Mouse (Mus musculus): Measurements from ENCODE around the gene Etnppl. TPM values are rescaled to one million over a fixed set of nuclear protein-coding genes. Genes with fewer than 3 reads are reported as not detected.

Etnppl gene
- total RNA-seq (2021) = not detected
- long read RNA-seq, experiment 1 = 0 reads
- long read RNA-seq, experiment 2 = 0 reads

DNA sequence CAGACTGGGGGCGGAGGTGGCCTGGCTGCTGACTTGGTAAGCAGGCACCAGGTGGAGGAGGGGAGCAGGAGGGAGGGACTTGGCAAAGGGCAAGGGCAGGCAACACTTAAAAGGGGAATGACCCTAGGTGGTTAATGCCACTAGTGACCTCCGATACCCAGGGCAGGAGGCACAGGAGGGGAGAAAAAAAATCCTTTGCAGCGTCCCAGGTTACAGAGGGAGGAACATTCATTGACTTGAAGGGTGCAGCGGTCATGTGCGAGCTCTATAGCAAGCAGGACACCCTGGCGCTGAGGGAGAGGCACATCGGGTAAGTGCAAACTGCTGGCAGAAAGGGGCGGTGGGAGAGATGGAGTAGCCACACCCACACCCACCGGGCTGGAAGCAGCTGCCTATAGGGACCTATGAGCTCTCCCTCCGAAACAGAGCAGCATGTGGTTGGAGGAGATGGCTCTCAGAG, at the start of gene Etnppl:
Etnppl (plus strand) TSS at position 10 of the 460 bp plus-strand sequence.
- DNase-seq (ENCODE audit: low spot score) = no peak

DNA sequence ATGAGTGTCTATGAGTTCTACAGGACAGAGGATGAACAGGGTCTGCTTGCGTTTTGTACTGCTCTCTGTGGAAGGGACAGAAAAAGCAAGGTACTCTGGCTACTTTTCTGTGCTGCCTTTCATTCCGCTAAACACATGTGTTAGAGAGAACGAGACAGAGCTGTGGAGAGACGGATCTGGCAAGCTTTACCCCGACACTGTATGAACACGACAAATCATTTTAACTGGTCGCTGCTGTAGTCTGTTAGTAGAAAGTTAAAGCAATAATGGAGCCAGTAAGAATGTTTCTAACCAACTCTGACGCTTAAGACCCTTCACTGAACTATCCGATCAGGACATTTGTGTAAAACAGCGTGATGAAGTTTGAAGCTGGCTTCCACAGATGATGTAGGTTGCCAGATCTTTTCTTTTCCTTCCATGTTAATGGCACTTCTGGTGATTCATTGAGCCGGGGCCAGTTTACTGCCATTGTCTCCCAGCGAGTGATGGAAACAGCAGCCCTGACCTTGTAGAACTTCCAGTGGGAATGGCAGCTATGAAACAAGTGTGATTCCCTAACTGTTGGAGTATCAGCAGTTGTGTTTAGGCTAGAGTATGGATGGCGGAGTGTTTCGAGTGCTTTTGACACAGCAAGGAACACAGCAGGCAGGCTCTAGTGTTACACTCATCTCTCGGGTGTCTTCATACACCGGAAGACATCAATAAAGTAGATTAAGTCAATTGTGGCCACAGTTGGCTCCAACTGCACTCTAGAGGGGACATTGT, 48.7 kb upstream of the Etnppl start:
- DNase-seq (ENCODE audit: low spot score) = no peak

GRCm38 (mm10) chr3:130573243-130573642, 44.0 kb upstream of the Etnppl start:
- no peak for DNase-seq (ENCODE audit: low spot score)

DNA sequence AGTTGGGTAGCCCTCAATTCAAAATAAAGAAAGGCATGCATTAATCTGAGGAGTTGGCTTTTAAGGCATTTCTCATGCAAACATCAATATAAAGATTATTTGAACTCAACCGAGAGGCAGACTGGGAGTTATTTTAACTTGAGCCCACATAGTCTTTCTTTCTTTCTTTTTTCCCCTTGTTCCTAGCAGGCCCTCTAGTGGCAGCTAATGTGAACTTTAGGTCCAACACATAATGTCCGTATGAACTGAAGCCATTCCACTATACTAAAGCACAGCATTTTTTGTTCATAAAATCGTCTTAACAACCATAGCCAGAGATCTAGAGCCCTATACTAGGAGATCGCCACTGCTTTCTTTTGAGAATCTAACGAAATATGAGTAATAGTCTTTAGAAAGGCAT, 42.6 kb upstream of the Etnppl start:
- peak; percentile 17 for DNase-seq (ENCODE audit: low spot score)

GRCm38 (mm10) chr3:130576683-130577082, 40.6 kb upstream of the Etnppl start:
- DNase-seq (ENCODE audit: low spot score) = no peak

- DNase-seq (ENCODE audit: low spot score) = no peak
These were observed 37.7 kb upstream of the Etnppl start for GRCm38 (mm10) chr3:130579501-130579900.

GRCm38 (mm10) chr3:130581577-130581976, 35.7 kb upstream of the Etnppl start:
- DNase-seq (ENCODE audit: low spot score) = no peak

DNA sequence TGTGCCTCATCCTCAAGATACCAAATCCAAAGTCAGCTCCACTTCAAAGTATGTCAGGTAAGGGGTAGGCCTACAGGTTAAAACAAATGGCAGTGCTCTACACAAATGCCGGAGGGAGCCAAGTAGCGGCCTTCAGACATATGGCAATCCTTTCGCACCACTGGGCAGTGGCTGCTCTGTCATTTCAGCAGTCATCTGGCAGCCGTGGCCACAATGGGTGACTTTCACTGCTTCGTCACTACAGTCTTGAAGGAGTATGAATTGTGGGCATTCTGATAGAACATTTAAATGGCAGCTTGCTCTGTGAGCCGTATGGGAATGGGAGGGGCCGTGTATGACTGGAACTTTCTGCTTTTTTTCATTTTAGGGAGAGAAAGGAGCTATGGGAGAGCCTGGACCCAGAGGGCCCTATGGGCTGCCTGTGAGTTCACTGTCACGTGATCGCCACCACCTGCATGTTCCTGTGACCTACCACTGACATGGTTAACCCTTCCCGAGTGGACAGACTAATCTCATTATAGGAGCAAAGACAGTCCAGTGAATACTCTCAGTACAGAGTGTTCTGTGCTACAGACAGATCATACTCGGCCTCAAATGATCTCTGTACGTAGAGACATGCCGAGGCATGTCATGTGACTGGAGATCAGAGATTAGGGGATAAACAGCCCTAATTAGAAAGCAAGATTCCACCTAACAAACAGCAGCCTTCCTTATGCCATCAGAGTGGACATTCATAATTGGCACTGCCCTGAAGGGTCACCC, 34.2 kb upstream of the Etnppl start:
- no peak for DNase-seq (ENCODE audit: low spot score)

- no peak for DNase-seq (ENCODE audit: low spot score)
These were observed 33.2 kb upstream of the Etnppl start for GRCm38 (mm10) chr3:130584007-130584406.

GRCm38 (mm10) chr3:130595050-130595449, 22.2 kb upstream of the Etnppl start:
- DNase-seq (ENCODE audit: low spot score) = no peak

- DNase-seq (ENCODE audit: low spot score) = no peak
These were observed 15.8 kb upstream of the Etnppl start for GRCm38 (mm10) chr3:130601491-130601890.

DNA sequence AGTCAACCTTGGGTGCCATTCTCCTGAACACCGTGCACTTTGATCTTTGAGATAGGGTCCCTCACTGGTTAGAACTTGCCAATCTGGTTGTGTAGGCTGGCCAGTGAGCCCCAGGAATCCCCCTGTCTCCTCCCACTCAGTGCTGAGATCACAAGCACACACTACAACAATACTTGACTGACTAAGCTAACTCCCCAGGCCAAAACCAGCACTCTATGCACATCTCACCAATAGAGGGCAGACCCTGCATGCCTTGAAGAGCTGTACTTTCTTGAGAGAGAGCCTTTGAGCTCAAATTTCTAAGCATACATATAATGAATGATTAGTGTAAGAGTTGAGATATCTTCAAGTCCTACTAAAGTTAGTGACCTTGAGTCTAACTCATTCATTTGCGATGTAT, 9.3 kb upstream of the Etnppl start:
- no peak for DNase-seq (ENCODE audit: low spot score)

- DNase-seq (ENCODE audit: low spot score) = no peak
These were observed 2.8 kb upstream of the Etnppl start for GRCm38 (mm10) chr3:130614444-130614843.

DNA sequence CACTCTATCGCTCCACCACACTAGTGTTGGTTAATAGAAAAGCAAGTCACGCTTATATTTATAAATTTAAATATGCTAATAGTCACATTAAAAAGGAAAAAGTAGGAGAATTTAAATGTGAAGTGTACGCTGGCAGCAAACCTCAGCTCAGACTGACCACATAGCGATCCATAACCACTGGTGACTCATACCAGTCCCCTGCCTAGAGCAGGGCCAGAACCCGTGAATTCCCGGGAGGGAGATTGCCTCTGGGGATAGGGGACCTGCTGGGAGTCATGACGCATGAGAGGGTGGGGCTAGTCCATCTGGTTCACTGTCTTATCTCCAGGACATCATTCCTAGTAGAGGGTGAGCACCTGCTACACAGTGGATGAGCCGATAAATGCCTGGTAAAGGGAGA, 1.6 kb upstream of the Etnppl start:
- DNase-seq (ENCODE audit: low spot score) = no peak

DNA sequence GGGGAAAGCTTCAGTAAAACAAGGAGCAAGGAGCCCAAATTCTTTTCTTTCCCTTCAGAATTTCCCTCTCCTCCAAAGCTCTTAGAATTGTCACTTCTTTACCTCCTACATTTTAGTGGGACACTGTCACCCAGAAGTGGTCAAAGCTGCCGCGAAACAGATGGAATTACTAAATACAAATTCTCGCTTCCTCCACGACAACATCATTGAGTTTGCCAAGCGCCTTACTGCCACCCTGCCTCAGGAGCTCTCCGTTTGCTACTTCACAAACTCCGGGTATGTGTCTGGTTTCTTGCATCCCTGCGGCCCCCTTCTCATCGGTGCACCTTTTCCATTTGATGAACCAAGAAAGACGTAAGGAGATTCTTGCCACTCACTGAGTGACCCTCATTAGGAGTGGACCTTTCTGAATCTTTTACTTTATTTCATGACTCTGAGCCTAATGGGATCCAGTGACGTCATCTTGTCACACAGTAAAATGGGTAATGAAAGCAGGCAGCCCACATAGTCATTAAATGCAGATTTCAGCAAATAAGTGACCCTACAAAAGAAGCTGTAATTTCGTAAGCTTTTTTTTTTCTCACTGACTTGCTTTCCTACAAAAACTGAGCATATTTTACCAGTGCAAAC, 3.4 kb downstream of the Etnppl start:
- DNase-seq (ENCODE audit: low spot score) = no peak

GRCm38 (mm10) chr3:130628358-130628757, 11.1 kb downstream of the Etnppl start:
- no peak for DNase-seq (ENCODE audit: low spot score)

GRCm38 (mm10) chr3:130633859-130634258, 16.6 kb downstream of the Etnppl start:
- peak; percentile 21 for DNase-seq (ENCODE audit: low spot score)

DNA sequence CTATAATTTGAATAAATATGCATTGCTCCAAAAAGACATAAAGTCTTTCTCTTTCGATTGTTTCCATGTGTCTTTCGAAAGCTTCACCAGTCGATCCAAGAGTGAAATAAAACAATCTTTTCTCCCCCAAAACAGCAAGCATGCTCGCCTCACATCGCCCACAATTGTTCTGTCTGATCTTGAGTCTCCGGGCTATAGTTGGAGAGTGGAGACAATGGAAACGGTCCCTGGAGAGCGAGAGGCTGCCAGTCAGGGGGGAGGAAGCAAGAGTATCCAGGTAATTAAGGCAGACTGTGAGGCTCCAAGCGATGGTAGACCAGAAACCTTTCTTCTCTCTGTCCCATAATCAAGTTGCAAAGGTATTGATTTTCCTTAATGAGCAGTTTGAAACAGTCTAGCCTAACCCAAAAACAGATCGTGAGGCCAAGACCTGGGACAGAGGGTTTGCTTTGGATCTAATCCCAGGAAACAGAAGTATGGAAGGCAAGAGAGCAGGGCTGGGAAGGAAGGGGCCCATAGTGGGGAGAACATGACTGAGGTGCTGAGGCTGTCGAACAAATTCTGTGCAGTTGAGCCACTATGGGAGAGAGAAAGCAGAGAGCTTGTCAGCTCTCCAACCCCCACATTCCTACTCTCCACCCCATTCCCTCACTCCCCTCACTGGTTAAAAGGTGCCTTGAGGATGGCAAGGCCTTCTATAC, 29.0 kb downstream of the Etnppl start:
- no peak for DNase-seq (ENCODE audit: low spot score)

- no peak for DNase-seq (ENCODE audit: low spot score)
These were observed 32.3 kb downstream of the Etnppl start for GRCm38 (mm10) chr3:130649569-130649968.

DNA sequence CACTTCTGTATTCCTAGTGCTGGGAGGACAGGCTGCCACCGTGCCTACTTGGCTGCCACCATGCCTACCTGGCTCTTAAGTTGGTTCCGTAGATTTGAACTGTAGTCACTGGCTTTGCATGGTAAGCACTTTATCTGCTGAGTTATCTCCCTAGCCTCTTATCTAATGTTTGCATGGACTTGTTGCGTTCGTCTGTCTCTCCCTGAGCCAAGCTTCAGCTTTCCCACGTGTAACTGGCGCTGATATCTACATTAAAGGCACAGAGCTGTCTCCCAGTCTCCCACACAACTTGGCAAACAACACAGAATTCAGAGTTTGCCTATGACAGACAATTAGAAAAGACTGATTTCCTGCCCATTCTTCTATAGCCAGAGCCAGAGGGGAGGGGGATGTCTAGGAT, 43.4 kb downstream of the Etnppl start:
- DNase-seq (ENCODE audit: low spot score) = no peak

DNA sequence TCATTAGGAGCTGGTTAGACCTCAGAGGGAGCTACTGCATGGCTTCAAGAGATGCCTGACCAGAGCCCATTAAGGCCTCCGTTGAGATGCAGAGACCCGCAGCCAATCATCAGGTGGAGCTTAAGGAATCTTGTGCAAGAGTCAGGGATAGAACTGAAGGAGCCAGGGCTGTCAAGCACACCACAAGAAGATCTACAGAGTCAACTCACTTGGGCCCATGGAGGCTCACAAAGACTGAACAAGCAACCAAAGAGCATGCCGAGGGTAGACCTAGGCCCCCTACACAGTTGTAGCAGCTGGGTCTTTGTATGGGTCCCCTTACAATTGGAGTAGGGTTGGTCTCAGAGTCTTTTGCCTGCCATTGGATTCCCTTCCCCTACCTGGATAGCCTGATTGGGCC, 45.2 kb downstream of the Etnppl start:
- no peak for DNase-seq (ENCODE audit: low spot score)

- no peak for DNase-seq (ENCODE audit: low spot score)
These were observed 54.0 kb downstream of the Etnppl start for GRCm38 (mm10) chr3:130671291-130671690.

Data from gastrocnemius, adult 18-20 months (tissue).